Mouse (Mus musculus): ENCODE results near the gene Tmod1.

GRCm38 (mm10) chr4:45998536-45998935, 40.2 kb upstream of the Tmod1 start:
- no peak for TF ChIP-seq POLR2A (IDR thresholded peaks at IDR 0.05; ENCODE audit: insufficient read length, low read depth)
- no peak for TF ChIP-seq MAX (IDR thresholded peaks at IDR 0.05; ENCODE audit: low read depth)
- no peak for TF ChIP-seq TCF12 (IDR thresholded peaks at IDR 0.05; ENCODE audit: insufficient read depth, poor library complexity, severe bottlenecking)
- no peak for TF ChIP-seq USF1 (IDR thresholded peaks at IDR 0.05; ENCODE audit: low read depth)
- TF ChIP-seq CEBPB (IDR thresholded peaks at IDR 0.05; ENCODE audit: insufficient read depth, poor library complexity, severe bottlenecking), result no peak
- no peak for TF ChIP-seq MYOD1 (IDR thresholded peaks at IDR 0.05; ENCODE audit: control insufficient read depth in 1 of 3, insufficient read length in 2 of 3, low read depth in 2 of 3)
- no peak for TF ChIP-seq E2F4 (IDR thresholded peaks at IDR 0.05; ENCODE audit: insufficient read depth)
- no peak for TF ChIP-seq REST (IDR thresholded peaks at IDR 0.05; ENCODE audit: insufficient read depth, insufficient read length)

All from myocyte (in vitro differentiated cells).